Mouse (Mus musculus): Measurements from ENCODE around the gene Kcnmb4.

- no peak for TF ChIP-seq CTCF (IDR thresholded peaks at IDR 0.05)
- TF ChIP-seq EP300 (IDR thresholded peaks at IDR 0.05) = no peak
These were observed 90.6 kb downstream of the Kcnmb4 start for GRCm38 (mm10) chr10:116382826-116383685.
